Mouse (Mus musculus) v-Abl transformed pro-B cells (cell line): ENCODE data around the gene Capn3.

Experiments used
- in situ Hi-C, 2 experiments: fragments of 400-800 bp; cut with MboI; formaldehyde crosslinking; loops; one replicate each; pipeline ENCODE4 v1.15.1; 2025; ENCODE audit not compliant: unreplicated experiment in 2 of 2

Gene Capn3

GRCm38 (mm10) chr2:120455719-120456118 is at the start of gene Capn3:
Gene Capn3 (plus strand): TSS chr2:120456019.
- in situ Hi-C loops, result no loop called here

- in situ Hi-C loops, result no loop called here
These were observed 44.7 kb upstream of the Capn3 start for GRCm38 (mm10) chr2:120411096-120411628.

- in situ Hi-C loops, result no loop called here
These were observed 41.7 kb upstream of the Capn3 start for GRCm38 (mm10) chr2:120414113-120414512.

- in situ Hi-C loops, result no loop called here
These were observed 40.9 kb upstream of the Capn3 start for GRCm38 (mm10) chr2:120414738-120415414.

- in situ Hi-C loops, result no loop called here
These were observed 31.4 kb upstream of the Capn3 start for GRCm38 (mm10) chr2:120424386-120424785.

GRCm38 (mm10) chr2:120444486-120444885 is 11.3 kb upstream of the Capn3 start:
- in situ Hi-C loops, result no loop called here

- in situ Hi-C loops, result no loop called here
These were observed 9.4 kb upstream of the Capn3 start for GRCm38 (mm10) chr2:120446373-120446772.

GRCm38 (mm10) chr2:120447306-120447705 is 8.5 kb upstream of the Capn3 start:
- in situ Hi-C loops, result no loop called here

- in situ Hi-C loops, result no loop called here
These were observed 5.1 kb upstream of the Capn3 start for GRCm38 (mm10) chr2:120450724-120451123.

GRCm38 (mm10) chr2:120452600-120452999 is 3.2 kb upstream of the Capn3 start:
- in situ Hi-C loops, result no loop called here

GRCm38 (mm10) chr2:120454987-120455386 is 832 bp upstream of the Capn3 start:
- in situ Hi-C loops, result no loop called here

GRCm38 (mm10) chr2:120460216-120460615 is 4.4 kb downstream of the Capn3 start:
- in situ Hi-C loops, result no loop called here

GRCm38 (mm10) chr2:120463328-120463727 is 7.5 kb downstream of the Capn3 start:
- in situ Hi-C loops, result no loop called here

- in situ Hi-C loops, result no loop called here
These were observed 8.3 kb downstream of the Capn3 start for GRCm38 (mm10) chr2:120464091-120464490.

GRCm38 (mm10) chr2:120464732-120465396 is 9.0 kb downstream of the Capn3 start:
- in situ Hi-C loops, result no loop called here

- in situ Hi-C loops, result no loop called here
These were observed 9.6 kb downstream of the Capn3 start for GRCm38 (mm10) chr2:120465397-120465785.

GRCm38 (mm10) chr2:120468011-120468410 is 12.2 kb downstream of the Capn3 start:
- in situ Hi-C loops, result no loop called here

- in situ Hi-C loops, result no loop called here
These were observed 13.4 kb downstream of the Capn3 start for GRCm38 (mm10) chr2:120469220-120469619.

- in situ Hi-C loops, result no loop called here
These were observed 13.9 kb downstream of the Capn3 start for GRCm38 (mm10) chr2:120469715-120470114.

GRCm38 (mm10) chr2:120470856-120471255 is 15.0 kb downstream of the Capn3 start:
- in situ Hi-C loops, result no loop called here

GRCm38 (mm10) chr2:120476277-120477087 is 20.7 kb downstream of the Capn3 start:
- in situ Hi-C loops, result loop anchor here in 1 of 2 experiments (25.0 kb wide), 1 partner anchor 611 kb away; the partner anchor contains the start of gene Tgm5
